Mouse (Mus musculus): Measurements from ENCODE around the gene Gm44511.
"Not testable (repeated sequence)": the region's sequence is repeated elsewhere in the genome, so short reads cannot be mapped to it uniquely, and the experiment has no call there.

Gene Gm44511

GRCm38 (mm10) chr6:128764598-128764997 is 61.5 kb downstream of the Gm44511 start:
- CTCF ChIA-PET = interaction anchor here (0.7 to 2.0 kb wide), 2 partner anchors 38 to 48 kb away, joined by 5 read pairs; no protein-coding TSS in a partner anchor

- CTCF ChIA-PET = interaction anchor here (0.6 to 1.0 kb wide), 3 partner anchors 23 to 179 kb away, joined by 3 to 5 read pairs (median 3); no protein-coding TSS in a partner anchor
Measured at GRCm38 (mm10) chr6:128763736-128764523, 62.2 kb downstream of the Gm44511 start.

DNA sequence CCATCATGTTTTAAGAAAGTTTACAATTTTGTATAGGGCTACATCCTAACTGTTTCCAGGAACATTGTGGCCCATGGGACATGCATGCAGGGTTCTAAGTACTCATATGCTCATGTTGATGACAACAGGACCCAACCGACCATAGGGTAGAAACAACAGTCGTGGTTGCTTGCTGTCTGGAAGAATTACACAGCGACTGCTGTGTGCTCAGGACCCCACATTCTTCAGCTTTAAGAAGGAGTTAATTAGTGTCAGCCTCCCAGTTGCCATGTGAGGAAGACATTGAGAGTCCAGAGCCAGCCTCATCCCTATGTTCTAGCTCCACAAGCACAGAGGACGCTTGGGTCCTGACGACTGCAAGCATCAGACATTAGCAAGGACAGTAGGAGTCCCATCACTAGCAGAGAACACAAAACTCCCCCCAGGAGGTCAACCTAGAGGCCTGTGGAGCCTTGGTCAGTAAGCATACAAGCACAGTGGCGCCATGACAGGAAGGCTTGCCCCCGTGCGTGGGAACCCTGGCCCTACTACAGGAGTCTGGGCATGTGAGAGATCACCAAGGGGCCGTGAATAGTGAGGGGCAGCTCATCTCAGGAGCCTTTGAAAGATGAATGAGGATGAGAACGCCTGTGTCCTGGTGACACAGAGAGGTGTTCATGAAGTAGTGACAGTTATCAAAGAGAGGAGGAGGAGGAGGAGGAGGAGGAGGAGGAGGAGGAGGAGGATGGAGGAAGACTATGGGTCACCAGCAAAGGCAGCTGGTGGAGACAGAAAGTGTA is 63.0 kb downstream of the Gm44511 start:
- CTCF ChIA-PET = interaction anchor here (1.0 kb wide), 1 partner anchor 24 kb away, joined by 3 read pairs; no protein-coding TSS in a partner anchor

GRCm38 (mm10) chr6:128761144-128761540 is 65.0 kb downstream of the Gm44511 start:
- CTCF ChIA-PET = interaction anchor here (0.7 to 0.8 kb wide), 5 partner anchors 65 to 522 kb away, joined by 3 to 17 read pairs (median 6); no protein-coding TSS in a partner anchor

DNA sequence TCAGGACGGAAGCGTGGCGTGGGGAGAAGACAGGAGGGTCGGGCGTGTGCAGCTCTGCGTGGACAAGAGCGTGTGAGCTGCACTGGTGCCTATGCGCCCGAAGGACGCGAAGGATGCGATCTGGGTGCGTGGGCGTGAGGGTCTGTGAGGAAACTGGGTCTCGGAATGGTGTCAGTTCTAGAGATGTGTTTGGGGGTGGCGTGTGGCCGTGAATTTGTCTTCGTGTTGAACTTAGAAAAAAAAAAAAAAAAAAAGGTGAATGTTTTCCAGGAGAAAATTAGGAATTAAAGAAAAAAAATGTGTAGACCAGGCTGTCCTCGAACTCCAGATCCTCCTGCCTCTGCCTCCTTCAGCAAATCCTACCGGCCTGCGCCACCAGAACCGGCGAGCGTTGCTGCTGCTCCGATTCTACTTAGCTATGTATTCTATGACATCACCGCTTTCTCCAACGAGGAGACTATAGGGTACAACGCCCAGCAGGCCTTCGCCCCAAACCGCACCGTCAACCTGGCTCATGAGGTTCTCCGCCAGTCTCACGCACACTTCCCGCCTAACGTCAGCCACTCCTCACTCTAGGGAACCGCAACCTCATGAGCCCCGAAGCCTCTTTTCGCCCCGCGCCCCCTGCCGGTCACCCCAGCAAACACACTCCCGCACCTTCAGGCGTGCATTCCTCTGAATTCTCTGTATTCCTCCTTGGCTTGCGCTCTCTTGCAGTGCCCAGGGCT is 65.5 kb downstream of the Gm44511 start:
- CTCF ChIA-PET = interaction anchor here (0.7 to 0.8 kb wide), 5 partner anchors 65 to 523 kb away, joined by 3 to 17 read pairs (median 6); no protein-coding TSS in a partner anchor

DNA sequence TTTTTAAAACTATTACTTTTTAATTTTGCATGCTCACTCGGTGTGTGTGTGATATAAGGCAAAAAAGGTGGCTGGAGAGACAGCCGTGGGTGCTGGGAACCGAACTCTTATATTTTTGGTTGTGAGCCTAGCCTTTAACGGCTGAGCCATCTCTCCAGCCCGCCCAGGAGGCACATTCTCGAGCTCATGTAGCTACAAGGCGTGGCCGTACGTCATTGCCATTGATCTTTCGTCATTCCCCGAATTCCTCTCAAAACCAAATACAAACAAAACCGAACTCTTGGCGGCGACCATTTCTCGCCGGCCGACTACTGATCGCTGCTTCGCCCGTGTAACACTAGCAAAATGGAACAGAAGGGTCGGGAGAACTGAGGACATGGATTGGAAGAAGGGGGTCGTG is 66.1 kb downstream of the Gm44511 start:
- CTCF ChIA-PET = interaction anchor here (0.8 kb wide), 1 partner anchor 78 kb away, joined by 3 read pairs; no protein-coding TSS in a partner anchor

DNA sequence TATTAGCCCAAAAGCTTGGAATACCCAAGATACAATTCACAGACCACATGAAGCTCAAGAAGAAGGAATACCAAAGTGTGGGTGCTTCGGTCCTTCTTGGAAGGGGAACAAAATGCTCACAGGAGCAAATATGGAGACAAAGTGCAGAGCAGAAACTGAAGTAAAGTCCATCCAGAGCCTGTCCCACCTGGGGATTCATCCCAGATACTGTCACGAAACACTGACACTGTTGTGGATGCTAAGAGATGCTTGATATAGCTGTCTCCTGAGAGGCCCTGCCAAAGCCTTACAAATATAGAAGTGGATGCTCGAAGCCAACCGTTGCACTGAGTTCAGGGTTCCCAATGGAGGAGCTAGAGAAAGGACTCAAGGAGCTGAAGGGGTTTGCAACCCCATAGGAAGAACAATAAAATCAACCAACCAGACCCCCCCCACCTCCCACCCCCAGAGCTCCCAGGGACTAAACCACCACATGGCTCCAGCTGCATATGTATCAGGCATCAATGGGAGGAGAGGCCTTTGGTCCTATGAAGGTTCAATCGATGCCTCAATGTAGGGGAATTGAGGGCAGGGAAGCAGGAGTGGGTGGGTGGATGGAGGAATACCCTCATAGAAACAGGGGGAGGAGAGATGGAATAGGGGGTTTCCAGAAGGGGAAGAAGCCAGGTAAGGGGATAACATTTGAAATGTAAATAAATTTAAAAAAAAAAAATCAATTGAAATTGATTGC is 66.7 kb downstream of the Gm44511 start:
- CTCF ChIA-PET = interaction anchor here (0.8 kb wide), 1 partner anchor 155 kb away, joined by 3 read pairs; no protein-coding TSS in a partner anchor

- CTCF ChIA-PET = interaction anchor here (0.7 kb wide), 1 partner anchor 565 kb away, joined by 3 read pairs; no protein-coding TSS in a partner anchor
Measured at GRCm38 (mm10) chr6:128755402-128755763, 70.7 kb downstream of the Gm44511 start.

DNA sequence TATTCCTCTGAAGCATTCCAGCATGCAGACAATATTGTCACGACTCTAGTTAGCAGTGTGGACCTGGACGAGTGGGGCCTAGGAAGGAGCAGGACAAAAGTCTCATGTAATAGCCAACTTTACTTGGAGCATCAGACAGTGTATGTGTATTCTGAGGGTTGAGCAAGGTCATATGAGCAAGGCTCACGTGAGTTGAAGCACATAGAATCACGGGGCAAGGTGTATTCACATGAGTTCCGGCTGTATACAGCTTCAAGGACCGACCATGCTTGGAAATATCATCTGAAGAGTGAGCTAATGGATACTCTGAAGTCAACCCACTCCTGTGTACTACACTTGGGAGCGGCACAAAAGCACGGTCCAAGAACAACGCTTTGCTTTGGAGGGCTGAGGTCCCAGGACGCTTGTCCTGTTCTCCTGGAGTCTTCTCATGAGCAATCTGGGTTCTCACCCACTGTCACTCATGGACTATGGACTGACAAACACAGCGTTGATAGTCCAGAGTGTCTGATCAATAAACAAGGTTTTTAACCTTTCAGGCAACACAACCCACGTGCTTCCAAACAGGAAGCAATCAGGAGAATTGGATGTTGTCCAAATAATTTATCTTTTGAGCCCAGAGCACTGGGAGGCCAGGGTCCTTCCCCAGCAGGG is 71.2 kb downstream of the Gm44511 start:
- CTCF ChIA-PET = interaction anchor here (0.6 kb wide), 1 partner anchor 708 kb away, joined by 3 read pairs; no protein-coding TSS in a partner anchor

- CTCF ChIA-PET = interaction anchor here (0.6 kb wide), 1 partner anchor 708 kb away, joined by 3 read pairs; no protein-coding TSS in a partner anchor
Measured at GRCm38 (mm10) chr6:128754265-128754664, 71.8 kb downstream of the Gm44511 start.

DNA sequence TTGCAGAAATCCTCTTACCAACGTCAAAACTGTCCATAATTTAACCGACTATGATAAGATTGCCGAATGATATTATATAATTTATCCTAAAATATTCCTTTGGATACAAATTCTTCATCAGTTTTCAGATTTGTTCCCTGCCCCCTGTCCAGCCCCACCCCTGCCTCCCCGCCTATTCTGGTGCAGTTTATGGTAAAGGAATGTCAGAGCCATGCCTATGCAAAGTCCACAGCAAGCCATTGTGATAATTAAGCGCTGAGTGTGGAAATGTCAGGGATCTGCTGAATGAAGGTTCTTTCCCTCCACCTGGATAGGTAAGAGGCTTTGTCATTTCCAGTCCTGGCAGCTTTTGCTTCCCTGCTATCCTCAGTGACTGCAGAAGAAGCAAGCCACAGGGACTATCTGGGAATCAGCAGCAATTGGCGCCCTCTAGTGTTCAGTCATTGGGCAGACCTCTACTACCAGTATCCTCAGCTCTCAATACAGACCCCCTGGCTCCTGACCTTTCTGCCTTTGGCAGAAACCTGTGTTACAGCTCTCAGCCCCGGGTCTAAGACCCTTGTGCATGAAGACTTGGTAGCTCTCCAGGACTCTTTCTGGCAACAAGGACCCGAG is 72.4 kb downstream of the Gm44511 start:
- CTCF ChIA-PET = not testable (repeated sequence)

GRCm38 (mm10) chr6:128747006-128747405 is 79.1 kb downstream of the Gm44511 start:
- CTCF ChIA-PET = not testable (repeated sequence)

DNA sequence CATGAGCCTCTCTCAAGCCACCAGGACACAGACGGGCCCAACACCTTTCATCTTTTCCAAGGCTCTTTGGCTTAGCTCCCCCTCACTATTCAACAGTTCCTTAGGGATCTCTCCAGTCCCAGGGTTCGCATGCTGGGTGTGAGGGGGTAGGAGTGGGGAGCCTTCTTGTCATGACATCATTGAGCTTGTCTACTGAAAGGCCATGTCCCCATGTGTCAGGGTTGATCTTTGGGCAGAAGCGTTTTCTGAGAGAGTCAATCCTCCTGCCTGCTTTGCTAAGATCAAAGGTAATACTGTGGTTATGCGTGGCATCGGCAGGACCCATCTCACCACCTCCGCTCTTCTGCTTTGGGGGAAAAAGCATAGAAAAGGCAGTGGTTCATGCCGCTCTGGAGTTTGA is 88.7 kb downstream of the Gm44511 start:
- CTCF ChIA-PET = no interaction called here

DNA sequence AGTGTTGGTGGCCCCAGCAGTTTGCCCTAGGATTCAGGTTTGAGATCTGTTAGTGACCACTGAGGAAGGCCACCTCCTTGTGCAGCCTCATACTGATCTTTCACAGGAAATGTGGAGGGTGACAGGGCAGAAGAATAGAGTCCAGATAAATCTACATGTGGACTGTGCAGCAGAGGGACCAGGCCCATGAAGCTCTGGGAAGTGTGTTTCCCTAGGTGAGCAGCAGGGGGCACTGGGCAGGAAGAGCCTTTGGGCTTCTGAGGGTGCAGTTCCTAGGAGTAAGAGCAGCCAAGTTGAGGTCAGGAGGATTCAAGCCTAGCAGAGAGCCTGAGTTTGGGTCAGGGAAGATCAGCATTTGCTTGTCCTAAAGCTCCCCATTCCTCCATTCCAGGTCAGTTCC is 90.0 kb downstream of the Gm44511 start:
- CTCF ChIA-PET = no interaction called here

DNA sequence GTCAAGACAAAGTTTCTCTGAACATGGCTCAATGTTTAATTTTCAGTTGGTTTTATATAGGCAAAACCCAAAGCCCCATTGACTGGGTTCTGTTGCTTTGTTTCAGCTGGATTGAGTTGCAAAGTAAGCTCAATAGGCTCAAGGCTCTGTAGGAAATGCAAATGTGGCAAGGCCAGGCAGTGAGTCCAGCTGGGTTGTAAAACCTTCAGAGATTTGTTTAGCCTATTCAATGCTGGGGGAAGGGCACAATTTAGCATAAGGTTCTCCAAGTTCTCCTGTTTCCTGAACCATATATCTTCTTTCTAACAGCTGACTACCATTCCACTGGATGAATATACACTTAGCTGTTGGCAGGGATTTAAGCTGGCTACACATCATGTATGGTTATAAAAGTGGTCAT is 91.2 kb downstream of the Gm44511 start:
- CTCF ChIA-PET = no interaction called here

- CTCF ChIA-PET = no interaction called here
Measured at GRCm38 (mm10) chr6:128733908-128734679, 92.0 kb downstream of the Gm44511 start.

DNA sequence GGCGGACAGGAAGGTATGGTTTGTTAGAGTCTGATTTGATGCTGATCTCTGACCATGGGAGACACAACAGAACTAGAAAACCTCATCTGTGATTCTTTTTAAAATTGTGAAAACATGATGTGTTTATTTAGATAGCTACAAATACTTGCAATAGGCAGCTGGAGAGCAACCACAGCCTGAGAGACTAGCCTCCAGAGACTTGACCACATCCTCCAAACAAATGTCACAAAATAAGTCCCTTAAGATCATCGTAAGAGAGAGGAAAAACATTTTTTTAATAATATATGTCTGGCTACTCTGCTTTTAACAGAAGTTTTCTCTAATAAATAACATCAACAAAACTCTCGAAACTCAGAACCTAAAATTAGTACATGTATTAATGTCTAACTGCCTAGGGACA is 94.1 kb downstream of the Gm44511 start:
- CTCF ChIA-PET = no interaction called here

All from spleen, embryonic (tissue).